Mouse (Mus musculus): ENCODE measurements at regions not wholly inside any gene's neighbourhood (a gene's known extent, or its start where the extent isn't known, plus 50 kb on each side); places are given as distances from the start of the nearest gene placed in this dataset.

DNA sequence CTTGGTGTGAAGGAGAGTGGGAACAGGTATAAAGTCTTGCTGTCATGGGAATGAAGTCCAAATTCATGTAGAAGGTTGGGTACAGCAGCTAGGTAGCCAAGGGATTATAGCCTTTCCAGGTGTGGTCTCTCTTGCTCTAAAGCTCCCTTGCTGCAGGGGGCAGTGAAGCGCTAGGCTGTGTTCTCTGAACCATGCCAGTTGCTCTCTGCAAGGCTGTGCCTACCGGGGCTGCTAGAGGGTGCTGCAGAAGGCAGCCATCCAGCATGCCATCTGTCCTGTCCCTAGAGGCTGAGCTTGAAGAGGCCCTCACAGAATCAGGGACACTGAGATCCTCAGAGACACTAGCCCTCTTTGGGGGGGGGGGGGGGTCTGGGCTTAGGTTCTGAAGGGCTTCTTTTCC, 50.6 kb upstream of the Shank2 start:
- DNase-seq: peak; percentile 65 to 77
